Mouse (Mus musculus) liver, postnatal 0 days (tissue): ENCODE results near the gene Dlg2.

Source experiments
- CTCF ChIP-seq: sonication (generic); IDR thresholded peaks from 2 replicates; pipeline ENCODE4 v1.5.1; 2016; ENCODE audit warnings: antibody characterized with exemption, low read depth
- EP300 ChIP-seq: IDR thresholded peaks from 2 replicates; pipeline ENCODE4 v1.6.1; 2016; ENCODE audit warnings: antibody characterized with exemption, low read depth, mild to moderate bottlenecking

- no peak for TF ChIP-seq CTCF
- TF ChIP-seq EP300 = no peak
Observed at GRCm38 (mm10) chr7:90658593-90658992, 182.1 kb downstream of the Dlg2 start.
